Mouse (Mus musculus) cerebellum, adult 11 months (tissue): Measurements from ENCODE around the gene Abhd2.

Experiments used
- DNase-seq: peaks from one replicate; pipeline ENCODE4 v3.0.0; 2022

The Abhd2 gene

DNA sequence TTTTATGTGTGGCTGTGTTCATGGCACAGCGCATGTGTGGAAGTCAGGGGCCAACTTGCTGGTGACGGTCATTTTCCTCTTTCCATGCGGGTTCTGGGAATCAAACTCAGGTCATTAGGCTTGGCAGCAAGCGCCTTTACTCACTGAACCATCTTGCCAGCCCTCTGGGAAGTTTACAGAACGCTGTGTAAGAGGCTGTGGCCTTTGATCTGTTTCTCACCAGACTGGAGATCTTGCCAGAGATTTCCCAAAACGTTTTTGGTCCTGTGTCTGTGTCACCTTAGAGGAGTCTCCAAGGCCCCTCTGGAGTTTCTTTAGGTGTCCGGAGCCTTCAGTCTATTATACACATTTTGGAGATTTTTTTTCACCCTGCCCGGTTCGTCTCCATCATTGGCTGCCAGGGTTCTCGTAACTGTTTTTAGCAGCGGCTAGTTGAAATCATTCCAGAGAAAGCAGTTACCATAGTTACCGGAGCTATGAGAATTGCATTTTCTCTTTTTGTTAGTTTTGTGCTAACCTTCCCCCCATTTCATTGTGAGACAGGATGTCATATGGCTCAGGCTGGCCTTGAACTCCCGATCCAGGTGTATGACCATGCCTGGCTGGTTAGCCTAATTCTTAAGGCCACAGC lies 22.3 kb downstream of the Abhd2 start:
- no peak for DNase-seq

DNA sequence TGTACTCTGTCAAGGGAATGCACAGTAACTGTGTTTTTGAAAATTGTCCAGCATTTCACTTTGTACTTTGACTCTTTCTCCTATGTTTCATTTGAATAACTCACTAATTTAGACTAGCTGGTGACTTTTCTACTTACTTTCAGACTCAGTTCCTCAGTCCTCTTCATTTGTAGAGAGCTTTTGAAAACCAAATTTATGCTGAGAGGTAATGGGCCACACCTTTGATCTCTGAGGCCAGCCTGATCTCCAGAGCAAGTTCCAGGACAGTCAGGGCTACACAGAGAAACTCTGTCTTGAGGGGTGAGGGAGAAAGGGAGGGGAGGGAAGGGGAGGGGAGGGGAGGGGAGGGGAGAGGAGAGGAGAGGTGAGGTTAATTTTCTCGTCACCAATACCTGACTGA lies 25.7 kb downstream of the Abhd2 start:
- no peak for DNase-seq

DNA sequence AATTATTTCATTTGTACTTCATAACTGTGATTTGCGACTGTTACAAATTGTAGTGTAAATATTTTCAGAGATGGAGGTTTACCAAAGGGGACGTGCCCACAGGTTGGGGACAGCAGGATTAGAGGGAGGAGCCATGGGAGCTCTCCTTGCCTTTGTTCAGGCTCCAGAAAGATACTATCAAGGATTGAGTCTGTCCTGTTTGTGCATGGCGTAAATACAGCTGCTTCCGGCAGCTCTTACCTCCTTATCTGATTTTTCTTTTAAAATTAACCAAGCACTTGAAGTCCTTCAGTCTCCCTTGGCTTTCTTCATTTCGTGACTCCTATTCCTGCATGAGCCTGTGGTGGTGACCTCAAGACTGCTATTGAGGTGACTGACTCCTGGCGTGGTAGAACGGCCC lies 26.5 kb downstream of the Abhd2 start:
- DNase-seq: no peak

- DNase-seq: no peak
Observed at GRCm38 (mm10) chr7:79300432-79301151, 27.6 kb downstream of the Abhd2 start.

DNA sequence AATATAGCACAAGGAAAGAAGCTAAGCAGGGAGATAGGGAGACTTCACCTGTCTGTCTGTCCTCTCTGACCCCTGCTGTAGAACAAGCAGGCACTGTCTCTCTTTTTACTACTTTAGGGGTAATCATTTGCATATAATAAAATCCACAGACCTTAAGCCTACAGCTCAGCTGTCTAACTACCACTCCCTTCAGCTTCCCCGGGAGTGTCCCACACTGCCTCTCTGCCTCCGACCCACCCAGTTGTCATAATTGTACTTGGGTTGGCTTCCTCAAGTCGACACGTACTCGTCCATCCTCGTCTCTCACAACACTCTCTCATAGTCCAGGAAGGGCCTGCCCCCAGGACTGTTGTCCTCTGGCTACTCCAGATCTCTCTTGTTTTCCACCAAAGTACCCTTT lies 29.1 kb downstream of the Abhd2 start:
- no peak for DNase-seq

DNA sequence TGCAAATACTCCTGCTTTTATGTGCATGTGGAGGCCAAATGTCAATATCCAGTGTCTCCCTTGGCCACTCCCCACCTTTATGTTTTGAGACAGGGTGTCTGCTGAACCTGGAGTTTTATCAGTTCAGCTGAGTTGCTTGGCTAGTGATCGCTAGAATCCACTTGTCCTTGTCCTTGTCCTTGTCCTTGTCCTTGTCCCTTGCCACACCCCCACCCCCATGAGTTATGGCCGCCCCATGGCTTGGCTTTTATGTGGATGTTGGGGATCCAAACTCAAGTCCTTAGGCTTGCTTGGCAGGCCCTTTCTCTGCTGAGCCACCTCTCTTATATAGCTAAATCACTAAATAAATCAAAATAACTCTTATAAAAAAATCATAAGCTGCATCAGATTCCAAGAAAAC lies 29.6 kb downstream of the Abhd2 start:
- DNase-seq: no peak

DNA sequence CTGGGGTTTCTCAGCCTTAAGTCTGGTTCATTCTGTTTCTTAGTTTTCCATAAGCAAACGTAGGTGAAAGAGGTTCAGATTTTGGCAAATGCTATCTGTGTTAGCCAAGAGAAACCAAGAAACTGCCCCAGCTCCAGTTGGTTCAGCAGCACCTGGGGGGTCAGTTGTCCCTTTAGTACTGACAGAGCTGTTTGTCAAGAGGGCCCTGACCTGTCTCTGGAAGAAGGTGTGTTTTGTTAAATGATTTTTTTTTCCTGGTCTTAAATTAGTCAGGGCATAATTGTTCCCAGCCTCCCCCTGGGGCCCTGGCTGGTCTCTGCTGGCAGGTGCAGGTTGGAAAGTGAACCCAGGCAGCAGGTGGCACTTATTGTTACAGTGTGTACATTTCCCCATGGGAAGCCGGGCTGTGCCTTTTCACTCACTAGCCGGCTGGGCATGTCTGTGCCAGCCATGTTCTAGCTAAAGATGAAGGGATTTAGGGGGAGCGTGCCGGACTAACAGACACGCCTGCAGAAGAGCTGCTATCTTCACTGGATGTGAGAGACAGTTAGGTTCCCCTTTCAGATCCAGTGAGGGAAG lies 30.3 kb downstream of the Abhd2 start:
- DNase-seq: peak; percentile 26

DNA sequence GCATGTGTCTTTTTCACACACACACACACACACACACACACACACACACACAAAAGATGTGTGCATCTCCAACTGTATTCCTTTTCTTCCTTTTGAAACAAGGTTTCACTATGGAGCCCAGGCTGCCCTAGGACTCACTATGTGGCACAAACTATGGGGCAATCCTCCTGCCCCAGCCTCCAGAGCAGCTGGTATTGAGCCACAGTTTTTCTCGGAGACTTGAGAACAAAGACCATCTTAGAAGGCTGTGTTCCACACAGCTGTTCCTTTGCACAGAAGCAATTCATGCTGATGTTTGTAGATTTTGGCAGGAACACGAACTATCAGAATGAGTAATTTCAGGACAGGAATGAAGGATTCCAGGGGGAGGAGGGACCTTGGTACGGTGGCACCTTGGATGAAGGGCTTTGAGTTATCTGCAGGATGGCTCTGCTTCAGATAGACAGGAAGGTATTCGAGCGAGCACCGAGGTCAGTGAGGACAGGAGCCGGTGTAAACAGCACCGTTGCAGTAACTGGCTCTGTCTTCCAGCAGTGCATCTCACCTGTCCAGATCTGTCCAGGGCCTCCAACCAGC lies 35.5 kb downstream of the Abhd2 start:
- DNase-seq: no peak

- no peak for DNase-seq
Observed at GRCm38 (mm10) chr7:79309247-79310190, 36.5 kb downstream of the Abhd2 start.

GRCm38 (mm10) chr7:79310191-79310555 lies 37.2 kb downstream of the Abhd2 start:
- no peak for DNase-seq

GRCm38 (mm10) chr7:79311420-79311988 lies 38.5 kb downstream of the Abhd2 start:
- DNase-seq: no peak

DNA sequence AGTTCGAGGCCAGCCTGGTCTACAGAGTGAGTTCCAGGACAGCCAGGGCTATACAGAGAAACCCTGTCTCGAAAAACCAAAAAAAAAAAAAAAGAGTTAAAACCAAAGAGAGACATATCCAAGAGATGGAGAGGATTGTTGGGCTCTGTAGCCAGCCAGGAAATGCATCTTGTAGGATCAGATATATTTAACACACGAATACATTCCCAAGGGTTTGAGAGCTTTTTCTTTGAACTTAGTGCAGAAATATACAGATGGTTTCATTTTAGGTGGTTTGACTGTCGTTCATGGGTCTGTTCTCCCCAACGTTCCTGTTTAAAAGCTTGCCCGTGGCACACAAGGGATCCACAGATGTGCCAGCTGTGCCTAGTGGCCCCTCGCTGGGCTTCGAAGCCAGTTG lies 39.2 kb downstream of the Abhd2 start:
- no peak for DNase-seq

DNA sequence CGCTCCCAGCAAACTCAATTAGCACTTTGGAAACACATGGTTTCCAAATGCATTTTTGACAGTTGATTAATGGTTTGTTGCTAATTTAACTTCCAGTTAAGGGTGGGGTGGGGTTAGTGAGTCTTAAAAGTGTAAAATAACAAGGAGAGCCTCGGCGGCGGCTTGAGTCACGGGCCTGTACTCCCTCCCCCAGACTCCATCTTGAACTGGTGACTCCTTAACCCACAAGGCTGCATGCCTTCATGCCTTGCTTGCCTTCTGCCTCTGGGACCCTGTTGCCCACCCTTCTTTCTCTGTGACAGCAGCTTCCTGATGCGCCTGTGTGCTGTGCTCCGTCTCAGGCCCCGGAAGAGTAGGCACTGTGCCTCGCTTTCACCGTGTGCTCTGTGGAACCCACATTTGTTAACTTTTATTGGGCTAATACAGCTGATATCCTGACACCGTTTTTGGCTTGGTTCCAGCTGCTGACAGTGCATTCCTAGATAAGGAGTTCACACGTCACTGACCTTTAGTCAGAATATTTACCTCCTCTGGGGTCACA lies 40.6 kb downstream of the Abhd2 start:
- DNase-seq: no peak

DNA sequence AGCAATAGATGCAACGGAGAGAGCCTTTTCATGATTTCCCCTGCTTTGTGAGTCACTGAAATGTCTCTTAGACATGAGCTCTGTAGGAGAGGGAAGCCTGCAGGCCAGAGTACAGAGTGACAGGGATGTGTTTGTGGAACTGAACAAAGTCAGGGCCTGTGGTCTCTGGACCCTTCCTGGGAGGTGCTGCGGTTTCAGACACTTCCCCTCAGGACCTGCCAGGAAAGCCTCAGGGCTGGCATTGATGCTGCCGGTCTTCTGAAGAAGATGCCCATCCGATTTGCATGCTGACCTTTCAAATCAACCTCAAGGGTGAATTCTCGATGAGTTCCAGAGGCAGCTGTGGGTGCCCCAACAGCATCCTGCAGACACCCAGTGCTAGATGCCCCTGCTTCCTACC lies 41.5 kb downstream of the Abhd2 start:
- DNase-seq: no peak

DNA sequence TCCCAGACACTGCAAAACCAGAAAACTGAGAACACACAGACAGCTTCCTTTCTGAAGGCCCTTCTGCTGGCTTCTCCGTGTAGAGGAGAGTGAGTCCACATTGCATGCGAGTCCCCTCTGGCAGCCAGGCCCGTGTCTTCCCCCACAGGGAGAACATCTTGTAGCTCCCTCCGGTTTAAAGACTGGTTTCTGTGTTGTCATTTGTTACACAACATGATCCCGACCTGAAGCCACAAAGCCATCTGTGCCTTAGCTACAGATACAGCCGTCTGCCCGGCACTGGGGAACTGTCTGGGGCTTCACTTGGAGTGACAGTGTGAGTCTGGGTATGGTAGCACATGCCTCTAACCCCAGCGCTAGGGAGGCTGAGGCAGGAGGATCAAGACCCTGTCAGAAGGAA lies 42.1 kb downstream of the Abhd2 start:
- peak; percentile 33 for DNase-seq

DNA sequence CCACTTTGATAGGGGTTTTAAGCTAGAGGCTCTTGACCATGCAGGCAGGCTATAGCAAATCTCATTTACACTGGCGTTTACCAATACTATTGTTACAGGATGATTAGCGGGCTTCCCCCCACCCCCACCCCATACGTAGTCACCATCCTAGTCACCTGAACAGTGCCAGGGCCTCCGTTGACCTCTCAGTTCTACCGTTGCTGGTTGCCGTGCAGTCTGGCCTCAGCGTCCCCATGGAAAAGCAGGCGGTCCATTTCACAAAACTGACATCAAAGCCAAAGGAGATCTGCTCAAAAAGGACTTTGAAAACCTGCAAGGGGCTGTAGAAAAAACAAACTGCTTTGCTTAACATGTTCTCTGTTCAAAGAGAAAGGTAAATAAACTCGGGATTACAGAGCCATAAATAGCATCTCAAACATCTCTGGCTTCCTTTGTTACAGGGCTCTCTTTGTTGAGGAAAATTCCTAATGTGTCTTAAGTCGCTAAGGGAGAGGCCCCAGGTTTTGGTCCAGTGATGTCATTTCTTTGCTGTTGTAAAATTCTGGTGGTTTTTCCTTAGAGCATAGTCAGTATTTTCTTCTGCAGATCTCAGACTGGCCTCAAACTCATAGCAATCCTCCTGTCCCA lies 43.2 kb downstream of the Abhd2 start:
- DNase-seq: no peak

GRCm38 (mm10) chr7:79317576-79317975 lies 44.6 kb downstream of the Abhd2 start:
- DNase-seq: no peak

DNA sequence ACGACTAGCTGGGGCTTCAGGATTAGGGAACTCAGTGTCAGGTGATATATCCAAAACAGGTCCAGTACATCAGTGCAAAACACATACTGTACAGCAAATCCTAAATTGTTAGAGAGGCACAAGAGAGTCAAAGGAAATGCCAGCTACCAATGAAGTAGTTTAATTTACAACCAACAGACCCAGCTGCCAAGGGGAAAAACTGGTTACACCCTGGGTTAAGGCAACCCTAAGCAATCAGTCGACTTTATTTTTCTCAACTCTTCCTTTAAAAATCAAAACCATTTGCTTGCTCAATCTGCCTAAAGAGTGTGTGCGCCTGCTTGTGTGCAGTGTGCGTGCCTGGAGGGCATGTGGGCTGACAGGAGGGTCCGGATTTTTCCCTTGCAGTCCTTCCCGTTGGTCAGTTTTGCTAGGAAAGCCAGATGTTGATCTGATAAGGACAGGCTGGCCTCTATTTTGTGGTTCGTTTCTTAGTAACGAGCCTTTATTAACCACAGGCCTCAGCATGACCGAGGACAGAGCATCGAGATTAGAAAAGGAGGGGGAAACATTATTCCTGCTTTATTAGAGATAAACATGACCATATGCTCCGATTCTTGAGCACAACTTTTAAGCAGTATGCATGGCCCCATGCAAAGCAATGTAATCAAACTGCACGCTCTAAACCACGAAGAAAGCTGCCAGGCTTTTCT lies 45.3 kb downstream of the Abhd2 start:
- no peak for DNase-seq

DNA sequence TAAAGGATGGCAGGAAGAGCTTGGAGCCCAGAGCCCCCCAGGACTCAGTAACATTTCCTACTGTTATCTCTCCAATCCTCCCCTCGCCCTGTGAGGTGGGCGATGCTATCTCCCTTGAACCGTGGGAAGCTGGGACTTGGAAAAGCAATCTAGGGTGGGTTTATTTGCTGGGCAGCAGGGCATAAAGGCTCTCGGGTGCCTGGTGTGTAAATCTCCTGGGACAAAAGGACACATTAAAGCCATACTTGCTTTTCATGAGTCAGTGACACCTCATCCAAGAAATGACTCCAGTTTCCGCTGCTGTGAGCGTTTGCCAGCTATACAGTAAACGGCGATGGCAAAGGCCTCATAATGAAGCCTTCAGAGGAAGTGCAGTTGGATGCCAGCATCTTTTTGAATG lies 50.9 kb downstream of the Abhd2 start:
- no peak for DNase-seq

DNA sequence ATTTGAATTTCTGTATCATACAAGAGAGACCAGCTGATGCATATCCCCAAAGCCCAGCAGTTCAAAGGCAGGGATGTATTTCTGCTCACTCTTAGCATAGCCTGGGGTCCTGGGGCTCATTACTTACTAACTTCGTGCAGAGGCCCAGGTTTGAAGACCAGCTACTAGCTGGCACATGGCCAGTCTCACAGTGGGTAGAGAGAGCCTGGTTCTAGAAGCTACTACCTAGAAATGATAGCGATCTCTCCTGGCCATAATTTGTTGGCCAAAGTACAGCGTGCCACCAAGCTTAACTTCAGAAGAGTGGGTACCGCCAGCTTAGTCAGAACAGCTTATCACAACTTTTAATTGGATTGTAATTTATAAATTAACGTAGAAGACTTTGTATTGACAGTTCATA lies 55.8 kb downstream of the Abhd2 start:
- DNase-seq: no peak

GRCm38 (mm10) chr7:79331197-79331596 lies 58.2 kb downstream of the Abhd2 start:
- DNase-seq: no peak
